Mouse (Mus musculus): ENCODE measurements at regions not wholly inside any gene's neighbourhood (a gene's known extent, or its start where the extent isn't known, plus 50 kb on each side); places are given as distances from the start of the nearest gene placed in this dataset.

- ATAC-seq (ENCODE audit: extremely low read depth, insufficient number of reproducible peaks, low FRiP score, poor library complexity, severe bottlenecking) = peak; percentile 58
Observed at GRCm38 (mm10) chr10:67693586-67693985, 144.8 kb upstream of the Ado start.

GRCm38 (mm10) chr10:67689944-67690670 lies 141.4 kb upstream of the Ado start:
- ATAC-seq (ENCODE audit: extremely low read depth, insufficient number of reproducible peaks, low FRiP score, poor library complexity, severe bottlenecking) = no peak

DNA sequence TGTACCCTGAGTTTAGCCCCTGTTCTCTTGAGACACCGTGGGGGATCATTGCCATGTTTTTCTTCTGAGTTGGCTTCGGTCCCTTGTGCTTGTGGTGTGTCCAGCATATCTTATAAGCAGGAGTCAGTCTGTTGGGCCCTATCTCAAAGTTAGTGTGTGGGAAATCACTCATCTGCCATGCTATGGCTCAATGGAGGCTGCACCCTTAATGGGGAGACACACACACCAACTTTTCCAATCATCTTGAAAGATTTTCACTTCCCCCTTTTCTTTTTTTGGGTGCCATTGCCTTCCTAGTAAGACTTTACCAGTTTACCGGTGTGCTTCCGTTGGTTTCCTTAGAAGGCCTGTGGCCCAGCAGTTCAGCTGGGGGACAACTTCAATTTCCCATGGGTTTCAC lies 130.6 kb upstream of the Ado start:
- ATAC-seq (ENCODE audit: extremely low read depth, insufficient number of reproducible peaks, low FRiP score, poor library complexity, severe bottlenecking) = peak; percentile 39; the same call in 1 of the 2 replicates

- ATAC-seq (ENCODE audit: extremely low read depth, insufficient number of reproducible peaks, low FRiP score, poor library complexity, severe bottlenecking) = peak; percentile 57
Observed at GRCm38 (mm10) chr10:67673450-67673849, 124.7 kb upstream of the Ado start.

DNA sequence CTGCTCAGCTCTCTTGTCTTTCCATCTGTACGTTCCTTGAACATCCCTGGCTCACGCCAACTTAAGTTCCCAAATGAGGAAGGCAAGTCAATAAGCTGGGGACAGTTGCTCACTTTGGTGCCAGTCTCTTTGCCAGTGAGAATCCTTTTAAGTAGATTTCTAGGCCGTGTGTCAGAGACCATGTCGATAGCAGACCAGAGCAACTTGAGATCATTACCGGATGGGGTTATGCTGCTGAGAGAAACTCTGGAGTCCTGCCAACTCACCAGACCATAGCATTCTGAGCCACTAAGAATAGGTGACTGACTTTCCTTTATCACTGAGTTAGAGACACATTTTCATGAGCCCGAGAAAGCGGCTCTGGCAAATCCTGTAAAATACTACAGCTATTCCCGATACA lies 123.5 kb upstream of the Ado start:
- ATAC-seq (ENCODE audit: extremely low read depth, insufficient number of reproducible peaks, low FRiP score, poor library complexity, severe bottlenecking) = peak; percentile 82

DNA sequence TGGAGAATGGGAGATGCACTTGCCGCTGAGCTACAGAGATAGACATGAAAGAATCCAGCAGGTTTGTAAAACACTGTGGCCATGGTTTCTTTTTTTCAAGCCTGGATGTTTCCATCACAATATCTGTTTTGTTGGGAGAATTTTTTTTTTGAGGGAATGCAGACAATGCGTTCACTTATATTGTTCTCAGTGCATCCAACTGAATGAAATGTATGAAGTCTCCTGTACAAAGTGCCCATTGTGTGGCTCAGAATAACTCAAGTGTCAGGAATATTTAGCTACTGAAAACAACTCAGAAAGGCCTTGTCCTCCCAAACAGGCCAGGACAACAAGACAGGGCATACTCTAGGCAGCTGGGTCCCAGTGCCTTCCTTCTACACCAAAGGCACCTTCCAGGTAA lies 120.3 kb upstream of the Ado start:
- no peak for ATAC-seq (ENCODE audit: extremely low read depth, insufficient number of reproducible peaks, low FRiP score, poor library complexity, severe bottlenecking)

GRCm38 (mm10) chr10:67663028-67663427 lies 114.3 kb upstream of the Ado start:
- ATAC-seq (ENCODE audit: extremely low read depth, insufficient number of reproducible peaks, low FRiP score, poor library complexity, severe bottlenecking) = no peak

- ATAC-seq (ENCODE audit: extremely low read depth, insufficient number of reproducible peaks, low FRiP score, poor library complexity, severe bottlenecking) = no peak
Observed at GRCm38 (mm10) chr10:67661666-67662065, 112.9 kb upstream of the Ado start.

- ATAC-seq (ENCODE audit: extremely low read depth, insufficient number of reproducible peaks, low FRiP score, poor library complexity, severe bottlenecking) = no peak
Observed at GRCm38 (mm10) chr10:67658005-67658545, 109.3 kb upstream of the Ado start.

DNA sequence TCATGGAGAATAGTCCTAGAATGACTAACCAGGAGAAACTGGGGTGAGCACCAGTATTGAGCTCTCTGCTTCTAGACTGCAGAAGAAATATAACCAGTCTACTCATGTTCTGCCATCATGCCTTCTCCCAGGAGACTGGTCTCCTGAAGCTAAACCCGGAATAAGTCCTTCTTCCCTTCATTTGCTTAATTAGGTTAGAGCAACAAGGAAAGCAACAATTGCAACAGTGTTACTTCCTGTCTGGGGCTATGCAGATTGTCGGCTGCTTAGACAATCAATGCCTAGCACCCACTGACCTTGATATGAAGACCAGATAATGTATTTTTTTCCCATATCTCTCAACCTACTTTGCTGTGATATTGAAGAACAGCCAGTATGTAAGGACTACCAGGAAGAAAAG lies 108.5 kb upstream of the Ado start:
- ATAC-seq (ENCODE audit: extremely low read depth, insufficient number of reproducible peaks, low FRiP score, poor library complexity, severe bottlenecking) = no peak

GRCm38 (mm10) chr10:67654518-67654917 lies 105.8 kb upstream of the Ado start:
- ATAC-seq (ENCODE audit: extremely low read depth, insufficient number of reproducible peaks, low FRiP score, poor library complexity, severe bottlenecking) = no peak

- no peak for ATAC-seq (ENCODE audit: extremely low read depth, insufficient number of reproducible peaks, low FRiP score, poor library complexity, severe bottlenecking)
Observed at GRCm38 (mm10) chr10:67652300-67652699, 103.5 kb upstream of the Ado start.

- no peak for ATAC-seq (ENCODE audit: extremely low read depth, insufficient number of reproducible peaks, low FRiP score, poor library complexity, severe bottlenecking)
Observed at GRCm38 (mm10) chr10:67651386-67651785, 102.6 kb upstream of the Ado start.

DNA sequence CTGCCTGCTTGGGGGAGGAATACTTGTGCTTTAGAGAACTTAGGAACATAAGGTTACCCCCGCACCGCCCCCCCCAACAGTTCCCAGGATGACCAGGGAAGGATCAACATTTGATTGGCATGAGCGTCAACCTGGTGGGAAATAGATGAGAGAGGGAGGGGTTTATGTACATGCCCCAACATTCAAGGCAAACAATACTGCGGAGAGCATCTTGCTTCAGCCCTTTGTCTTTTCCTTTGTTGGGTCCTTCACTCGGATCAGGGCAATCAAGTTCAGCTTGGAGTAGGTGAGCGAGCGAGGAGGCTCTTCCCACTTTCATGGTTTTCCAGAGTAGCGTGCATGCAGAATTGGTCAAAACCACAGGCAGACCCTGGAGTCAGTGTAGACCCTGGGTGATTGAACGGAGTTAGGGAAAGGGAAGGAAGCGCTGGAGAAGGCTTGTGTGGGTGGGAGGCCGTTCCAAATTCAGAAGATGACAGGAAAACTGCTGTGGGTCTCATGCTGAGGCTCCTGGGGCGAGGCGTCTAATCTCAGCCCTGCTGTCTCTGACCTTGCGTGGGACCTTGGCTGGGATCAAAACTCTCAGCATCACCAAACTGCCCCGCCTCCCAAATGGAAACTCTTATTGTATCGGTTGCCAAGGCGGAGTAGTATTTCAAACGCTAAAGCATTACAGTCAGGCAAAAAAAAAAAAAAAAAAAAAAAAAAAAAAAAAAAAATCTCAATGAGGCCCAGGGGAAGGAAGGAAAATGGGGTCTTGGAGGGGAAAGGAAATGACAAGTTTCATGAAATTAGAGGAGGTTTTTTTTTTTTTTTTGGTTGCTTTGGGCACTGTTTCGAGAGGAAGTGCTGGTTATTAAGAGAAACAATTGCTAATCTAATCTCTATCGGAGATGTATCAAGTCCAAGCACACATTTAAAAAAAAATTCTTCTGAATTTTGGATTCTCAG lies 99.3 kb upstream of the Ado start:
- ATAC-seq (ENCODE audit: extremely low read depth, insufficient number of reproducible peaks, low FRiP score, poor library complexity, severe bottlenecking) = peak; percentile 37; the same call in 1 of the 2 replicates

- peak; percentile 75 for ATAC-seq (ENCODE audit: extremely low read depth, insufficient number of reproducible peaks, low FRiP score, poor library complexity, severe bottlenecking)
Observed at GRCm38 (mm10) chr10:67646659-67647559, 98.2 kb upstream of the Ado start.

DNA sequence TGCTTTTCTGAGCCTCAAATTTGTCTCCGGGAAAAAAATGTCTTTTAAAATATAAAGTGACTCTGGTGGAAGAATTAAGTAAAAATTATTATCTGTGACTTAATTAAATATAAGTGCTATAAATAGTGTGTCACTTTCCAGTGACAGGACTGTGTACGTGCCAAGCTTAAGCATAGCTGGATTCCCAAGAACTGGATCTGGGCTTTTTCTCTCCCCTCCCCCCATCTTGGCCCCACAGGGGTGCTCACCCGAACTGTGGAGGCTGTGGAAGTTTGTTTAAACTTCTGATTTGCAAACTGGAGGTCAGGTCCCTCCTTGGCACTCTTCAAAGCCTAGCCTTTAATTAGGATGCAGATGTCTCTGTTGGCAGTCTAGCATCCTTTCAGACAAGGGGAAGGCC lies 97.1 kb upstream of the Ado start:
- ATAC-seq (ENCODE audit: extremely low read depth, insufficient number of reproducible peaks, low FRiP score, poor library complexity, severe bottlenecking) = no peak

DNA sequence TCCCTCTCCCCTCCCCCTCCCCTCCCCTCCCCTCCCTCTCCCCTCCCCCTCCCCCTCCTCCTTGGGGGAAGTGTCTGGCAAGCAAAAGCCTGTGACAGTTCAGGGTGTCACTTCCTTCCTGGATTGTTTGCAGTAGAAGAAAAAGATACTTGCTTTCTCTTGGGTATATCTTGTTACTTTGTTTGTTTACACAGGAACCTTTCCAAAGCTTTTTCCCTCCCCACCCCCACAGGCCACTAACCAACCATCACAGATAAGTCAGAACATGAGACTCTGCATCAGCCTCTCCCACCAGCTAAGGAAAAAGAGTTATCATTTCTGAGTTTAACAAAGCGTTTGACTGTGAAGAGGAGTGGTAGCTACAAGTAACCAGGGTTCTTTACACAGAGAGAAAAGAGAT lies 95.5 kb upstream of the Ado start:
- peak; percentile 26; the same call in 1 of the 2 replicates for ATAC-seq (ENCODE audit: extremely low read depth, insufficient number of reproducible peaks, low FRiP score, poor library complexity, severe bottlenecking)

DNA sequence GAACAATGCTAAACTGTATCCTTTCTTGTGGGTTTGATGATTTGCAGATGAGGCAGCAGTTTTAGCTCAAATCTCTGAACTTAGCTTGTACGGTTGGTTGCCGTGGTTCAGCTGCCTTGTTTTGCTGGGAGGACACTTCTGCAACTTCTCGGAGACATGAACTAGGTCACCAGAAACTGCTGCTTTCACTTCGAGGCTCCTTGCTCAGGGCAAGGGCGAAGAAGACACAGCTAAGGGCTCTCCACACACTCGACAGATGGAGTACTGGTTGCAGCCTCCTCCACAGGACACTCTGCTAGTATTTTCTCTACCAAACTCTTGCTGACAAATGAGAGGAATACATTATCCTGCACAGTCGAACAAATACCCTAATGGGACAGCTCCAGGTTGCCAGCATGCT lies 94.9 kb upstream of the Ado start:
- peak; percentile 18; the same call in 1 of the 2 replicates for ATAC-seq (ENCODE audit: extremely low read depth, insufficient number of reproducible peaks, low FRiP score, poor library complexity, severe bottlenecking)

- peak; percentile 59 for ATAC-seq (ENCODE audit: extremely low read depth, insufficient number of reproducible peaks, low FRiP score, poor library complexity, severe bottlenecking)
Observed at GRCm38 (mm10) chr10:67637339-67637738, 88.6 kb upstream of the Ado start.
